Mouse (Mus musculus): ENCODE measurements around the gene Hoxa2.

Hoxa2 gene

DNA sequence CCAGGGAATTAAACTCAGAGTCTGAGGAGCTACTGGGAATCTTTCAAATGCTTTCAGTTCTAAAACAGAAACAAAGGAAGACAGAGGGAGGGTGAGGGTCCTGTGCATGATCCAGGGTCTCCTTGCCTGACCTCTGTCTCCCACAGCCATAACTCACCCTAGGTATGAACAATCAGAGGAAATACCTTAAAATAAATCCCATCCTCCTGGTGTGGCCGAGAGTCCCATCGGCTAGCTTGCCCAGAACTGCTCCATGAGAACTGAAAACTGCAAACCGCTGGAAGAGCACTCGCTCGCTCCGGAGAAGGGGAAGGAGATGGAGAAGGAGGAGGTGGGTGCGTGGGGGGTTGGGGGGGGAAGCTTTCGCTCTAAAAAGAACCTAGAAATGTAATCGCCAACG, 15.1 kb upstream of the Hoxa2 start:
- no peak for DNase-seq (ENCODE audit: low spot score)

DNA sequence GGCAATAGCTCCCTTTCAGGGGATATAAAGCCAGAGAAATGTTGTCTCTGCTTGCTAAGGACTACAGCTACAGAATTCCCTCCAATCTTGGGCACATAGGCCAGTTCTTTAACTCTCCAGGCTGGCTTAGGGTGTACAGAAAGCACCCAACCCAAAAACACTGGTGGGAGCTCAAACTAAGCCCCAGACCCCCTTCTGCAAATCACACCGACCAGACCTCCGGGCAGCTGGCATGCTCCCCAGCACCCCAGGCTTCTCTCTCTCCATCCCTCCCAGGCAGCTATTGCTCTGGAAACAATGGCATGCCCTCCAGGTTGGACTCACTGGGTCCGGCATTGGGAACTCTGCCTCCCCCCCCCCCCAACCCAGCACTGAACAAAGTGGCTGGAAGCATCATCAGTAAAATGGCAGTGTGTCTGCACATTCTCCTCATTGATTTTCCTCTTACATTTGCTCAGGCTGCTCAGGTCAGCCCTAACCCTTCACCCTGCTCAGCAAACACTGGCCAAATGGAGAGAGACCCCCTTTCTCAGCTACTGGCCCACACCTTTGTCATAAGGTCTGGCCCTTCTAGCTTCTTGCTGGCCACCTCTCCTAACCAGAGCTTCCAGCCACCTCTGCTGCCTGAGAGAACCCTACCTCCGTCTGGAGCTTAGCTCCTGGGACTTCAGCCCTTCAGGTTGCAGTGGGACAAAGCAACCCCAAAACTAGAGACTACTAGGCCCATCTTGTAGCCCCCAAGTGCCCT, 14.5 kb upstream of the Hoxa2 start:
- DNase-seq (ENCODE audit: low spot score), result no peak

- DNase-seq (ENCODE audit: low spot score), result no peak
Observed at GRCm38 (mm10) chr6:52177806-52178205, 13.2 kb upstream of the Hoxa2 start.

- DNase-seq (ENCODE audit: low spot score), result peak; percentile 41
Observed at GRCm38 (mm10) chr6:52177061-52177735, 12.6 kb upstream of the Hoxa2 start, which contains the start of gene 5730596B20Rik. TSS of gene 5730596B20Rik (plus strand) at chr6:52177498.

DNA sequence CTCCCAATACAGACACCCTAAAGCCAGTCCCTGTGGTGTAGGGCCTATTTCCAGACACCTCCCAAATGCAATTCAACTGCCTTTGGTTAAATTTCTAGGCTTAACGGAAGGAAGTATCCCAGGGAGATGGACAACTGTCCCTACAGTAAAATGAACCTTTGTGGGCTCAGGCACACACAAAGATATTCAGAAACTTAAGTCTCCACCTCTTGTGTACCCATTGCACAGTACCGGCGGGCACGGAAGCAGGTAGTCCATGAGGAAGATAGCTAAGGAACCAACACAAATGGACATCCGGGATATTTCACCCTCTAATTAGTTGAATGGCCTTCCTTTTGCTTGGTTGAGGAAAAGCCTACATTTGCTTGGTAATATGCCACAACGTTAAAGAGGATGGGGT, 11.8 kb upstream of the Hoxa2 start:
- no peak for DNase-seq (ENCODE audit: low spot score)

DNA sequence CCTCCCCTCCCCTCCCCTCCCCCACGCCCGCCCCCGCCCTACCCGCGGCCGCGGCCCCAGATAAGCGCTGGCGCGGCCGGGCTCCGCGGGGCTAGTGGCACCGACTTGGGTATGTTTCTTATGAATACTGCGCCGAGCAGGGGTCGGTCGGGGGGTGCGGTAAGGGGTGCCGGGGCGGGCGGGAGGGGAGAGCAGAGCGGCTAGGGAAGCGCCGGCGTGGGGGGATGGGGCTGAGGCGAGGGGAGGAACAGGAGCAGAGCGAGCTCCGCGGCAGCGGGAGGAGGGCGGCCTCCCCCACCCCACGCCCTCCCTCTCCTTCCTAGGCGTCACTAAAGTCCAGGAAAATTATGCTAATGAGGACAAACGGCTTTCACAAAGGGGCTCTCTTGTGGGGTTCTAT, 11.2 kb upstream of the Hoxa2 start:
- DNase-seq (ENCODE audit: low spot score), result peak; percentile 60

- DNase-seq (ENCODE audit: low spot score), result peak; percentile 47
Observed at GRCm38 (mm10) chr6:52174968-52175751, 10.5 kb upstream of the Hoxa2 start.

- no peak for DNase-seq (ENCODE audit: low spot score)
Observed at GRCm38 (mm10) chr6:52173648-52174047, 9.0 kb upstream of the Hoxa2 start.

DNA sequence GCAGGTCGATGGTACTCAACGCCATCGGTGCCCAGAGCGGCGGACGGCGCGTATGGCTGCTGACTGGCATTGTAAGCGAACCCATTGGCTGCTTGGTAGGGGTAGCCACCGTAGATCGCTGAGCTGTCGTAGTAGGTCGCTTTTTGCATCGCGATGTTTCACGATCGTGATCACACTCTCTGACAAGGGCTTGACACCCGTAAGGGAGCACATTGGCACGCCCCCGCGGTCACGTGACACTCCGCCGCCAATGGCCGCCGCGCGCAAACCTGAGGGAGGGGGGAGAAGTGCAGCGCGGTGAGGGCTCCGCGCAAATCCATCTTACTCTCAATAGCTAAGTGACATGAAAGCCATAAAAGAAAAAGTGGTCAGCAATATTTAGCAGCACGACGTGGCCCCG, 7.9 kb upstream of the Hoxa2 start:
- peak; percentile 82 for DNase-seq (ENCODE audit: low spot score)

DNA sequence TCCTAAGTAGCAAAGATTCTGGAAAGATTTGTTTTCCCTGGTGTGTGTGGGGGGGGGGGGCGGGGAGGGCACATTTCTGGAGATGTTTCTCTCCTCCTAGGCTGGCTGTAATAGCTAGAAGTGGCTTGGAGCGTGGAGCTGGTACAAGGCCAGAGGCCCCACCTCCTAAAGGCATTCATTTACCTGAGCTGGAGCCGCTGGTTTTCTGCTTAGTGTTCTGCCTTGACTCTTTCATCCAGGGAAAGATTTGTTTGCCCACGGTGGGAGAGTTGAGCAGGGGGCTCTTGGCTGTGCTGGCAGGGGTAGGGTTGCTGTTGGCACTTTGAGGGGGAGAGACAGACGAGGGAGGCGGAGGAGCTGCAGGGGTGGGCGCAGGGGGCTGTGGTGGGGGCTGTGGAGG, 7.3 kb upstream of the Hoxa2 start:
- DNase-seq (ENCODE audit: low spot score), result no peak

- no peak for DNase-seq (ENCODE audit: low spot score)
Observed at GRCm38 (mm10) chr6:52171331-52171730, 6.7 kb upstream of the Hoxa2 start.

DNA sequence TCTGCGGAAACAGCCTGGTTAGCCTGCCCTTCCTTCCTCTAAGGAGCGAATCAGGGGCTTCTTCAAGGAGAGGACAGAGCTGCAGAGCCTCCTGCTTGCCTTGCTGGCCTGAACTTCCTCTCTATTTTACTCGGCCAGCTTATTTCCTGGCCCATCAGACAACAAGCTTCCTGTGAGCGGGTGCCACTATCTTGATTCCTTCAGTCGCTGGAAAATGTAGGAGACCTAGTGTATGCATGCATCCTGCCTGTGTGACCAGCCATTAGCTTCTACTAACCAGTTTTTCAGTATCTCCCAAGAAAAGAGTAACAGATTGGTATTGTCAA, 6.2 kb upstream of the Hoxa2 start:
- no peak for DNase-seq (ENCODE audit: low spot score)

DNA sequence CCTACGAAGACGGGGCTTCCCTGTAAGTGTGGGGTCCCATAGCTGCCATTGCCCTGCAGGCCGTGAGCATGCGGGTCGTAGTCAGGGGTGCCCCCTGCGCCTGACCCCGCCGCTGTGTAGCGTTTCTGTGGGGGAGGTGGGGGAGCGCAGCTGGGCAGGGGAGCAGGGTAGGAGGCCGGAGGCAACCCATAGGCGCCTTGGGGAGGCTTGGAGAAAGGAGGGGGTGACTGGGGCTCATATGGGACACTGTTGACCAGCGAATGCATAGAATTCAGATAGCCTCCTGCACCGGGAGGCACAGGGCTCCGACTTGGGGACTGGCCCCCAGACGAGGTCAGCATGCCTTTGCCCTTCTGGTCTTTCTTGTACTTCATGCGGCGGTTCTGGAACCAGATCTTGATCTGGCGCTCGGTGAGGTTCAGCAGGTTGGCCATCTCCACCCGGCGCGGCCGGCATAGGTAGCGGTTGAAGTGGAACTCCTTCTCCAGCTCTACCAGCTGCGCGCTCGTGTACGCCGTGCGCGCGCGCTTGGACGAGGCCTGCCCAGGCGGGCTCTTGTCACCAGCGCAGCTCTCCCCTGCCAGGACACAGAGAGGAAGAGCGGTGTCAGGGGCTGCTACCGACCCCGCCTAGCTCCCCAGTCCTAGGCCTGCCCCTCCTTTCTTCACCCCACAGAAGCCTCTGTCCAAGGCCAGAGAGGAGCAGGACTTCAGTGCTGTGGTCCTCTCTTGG, 5.7 kb upstream of the Hoxa2 start:
- DNase-seq (ENCODE audit: low spot score), result no peak

GRCm38 (mm10) chr6:52169499-52170165, 5.0 kb upstream of the Hoxa2 start:
- no peak for DNase-seq (ENCODE audit: low spot score)

DNA sequence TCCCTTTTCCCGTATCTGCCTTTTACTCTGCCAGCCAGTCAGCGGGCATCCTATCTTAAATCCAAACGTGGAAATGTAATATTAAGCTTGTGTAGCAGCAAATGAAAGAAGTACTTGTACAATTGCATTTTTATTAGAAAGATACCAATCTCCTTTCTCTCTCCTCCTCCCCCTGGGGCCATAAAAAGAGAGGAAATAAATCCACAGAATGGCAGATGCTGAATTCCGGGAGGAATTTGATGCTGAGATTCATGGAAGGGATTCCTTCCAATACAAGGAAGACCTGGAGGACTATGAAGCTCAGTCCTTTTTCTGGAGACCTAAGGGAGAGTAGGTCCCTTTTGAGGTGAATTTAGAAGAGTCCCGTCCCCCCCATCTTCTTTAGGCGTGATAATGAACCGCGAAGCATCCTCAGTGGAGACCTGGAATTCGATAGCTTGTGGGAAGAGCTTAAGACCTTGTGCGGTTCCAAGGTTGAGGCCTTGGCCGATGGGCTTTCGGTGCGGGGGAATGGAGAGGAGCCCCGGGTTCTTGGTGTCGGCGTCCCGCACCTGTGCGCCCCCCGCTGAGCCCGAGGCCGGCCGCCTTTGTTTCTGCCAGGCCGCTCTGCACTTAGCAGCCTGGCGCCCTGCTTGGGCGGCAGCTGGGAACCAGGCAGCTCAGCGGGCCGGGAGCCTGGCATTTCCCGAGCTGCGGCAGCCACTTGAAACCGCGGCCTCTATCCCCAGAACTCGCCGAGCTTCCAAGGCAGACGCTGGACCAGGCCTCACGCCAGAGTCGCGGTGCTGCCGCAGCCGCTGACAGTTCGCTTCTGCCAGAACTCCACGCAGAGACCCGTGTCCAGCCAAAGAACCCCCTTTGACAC, 3.8 kb upstream of the Hoxa2 start:
- no peak for DNase-seq (ENCODE audit: low spot score)

DNA sequence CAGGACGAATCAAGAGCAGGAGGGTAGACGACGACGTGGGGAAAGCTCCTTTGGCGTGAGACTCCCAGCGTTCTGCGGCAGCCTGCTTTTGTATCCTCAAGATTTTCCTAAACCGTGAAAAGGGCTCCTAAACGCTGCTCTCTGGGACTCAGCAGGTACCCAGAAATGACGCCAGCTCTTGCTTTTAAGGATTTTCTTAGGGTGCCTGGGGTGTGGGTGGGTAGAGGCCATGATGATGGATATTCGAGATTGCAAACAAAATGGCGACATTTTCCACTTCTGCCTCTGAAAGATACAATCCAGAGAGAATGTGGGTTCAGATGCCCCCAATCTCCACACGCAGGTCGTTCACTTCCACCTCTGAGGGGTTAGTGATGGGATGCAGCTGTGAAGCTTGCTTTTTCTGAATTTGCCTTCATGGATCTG, 3.1 kb upstream of the Hoxa2 start:
- DNase-seq (ENCODE audit: low spot score), result no peak

GRCm38 (mm10) chr6:52167176-52167575, 2.5 kb upstream of the Hoxa2 start:
- no peak for DNase-seq (ENCODE audit: low spot score)

DNA sequence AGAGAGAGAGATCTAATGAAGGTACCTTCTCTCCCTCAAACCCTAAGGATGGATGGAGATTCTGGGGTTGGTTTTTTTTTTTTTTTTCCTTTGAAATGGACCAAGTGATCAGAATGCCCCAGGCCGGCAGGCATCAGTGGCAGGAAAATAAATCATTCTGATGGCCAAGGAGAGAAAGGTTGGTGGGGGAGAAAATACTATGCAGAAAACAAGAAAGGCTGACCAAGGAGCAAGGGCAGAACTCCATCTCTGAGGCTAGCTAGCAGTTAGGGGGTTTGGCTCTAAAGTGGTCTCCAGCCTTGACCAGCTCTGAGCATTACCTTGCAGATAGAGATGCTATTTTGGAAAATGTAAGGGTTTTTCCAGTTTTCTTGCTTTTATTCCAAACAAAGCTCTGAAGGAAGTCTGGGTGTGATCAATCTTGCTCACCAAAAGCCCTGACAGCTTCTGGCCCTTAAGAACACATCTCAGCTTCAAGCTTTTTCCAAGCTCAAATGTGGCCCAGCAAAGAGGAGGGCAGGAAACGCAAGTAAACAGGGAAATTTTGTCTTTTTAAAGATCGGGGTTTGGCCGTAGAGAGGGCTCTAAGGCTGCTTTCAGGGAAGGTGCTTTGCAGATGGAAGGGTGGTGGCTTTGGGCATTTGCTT, 1.9 kb upstream of the Hoxa2 start:
- DNase-seq (ENCODE audit: low spot score), result no peak

DNA sequence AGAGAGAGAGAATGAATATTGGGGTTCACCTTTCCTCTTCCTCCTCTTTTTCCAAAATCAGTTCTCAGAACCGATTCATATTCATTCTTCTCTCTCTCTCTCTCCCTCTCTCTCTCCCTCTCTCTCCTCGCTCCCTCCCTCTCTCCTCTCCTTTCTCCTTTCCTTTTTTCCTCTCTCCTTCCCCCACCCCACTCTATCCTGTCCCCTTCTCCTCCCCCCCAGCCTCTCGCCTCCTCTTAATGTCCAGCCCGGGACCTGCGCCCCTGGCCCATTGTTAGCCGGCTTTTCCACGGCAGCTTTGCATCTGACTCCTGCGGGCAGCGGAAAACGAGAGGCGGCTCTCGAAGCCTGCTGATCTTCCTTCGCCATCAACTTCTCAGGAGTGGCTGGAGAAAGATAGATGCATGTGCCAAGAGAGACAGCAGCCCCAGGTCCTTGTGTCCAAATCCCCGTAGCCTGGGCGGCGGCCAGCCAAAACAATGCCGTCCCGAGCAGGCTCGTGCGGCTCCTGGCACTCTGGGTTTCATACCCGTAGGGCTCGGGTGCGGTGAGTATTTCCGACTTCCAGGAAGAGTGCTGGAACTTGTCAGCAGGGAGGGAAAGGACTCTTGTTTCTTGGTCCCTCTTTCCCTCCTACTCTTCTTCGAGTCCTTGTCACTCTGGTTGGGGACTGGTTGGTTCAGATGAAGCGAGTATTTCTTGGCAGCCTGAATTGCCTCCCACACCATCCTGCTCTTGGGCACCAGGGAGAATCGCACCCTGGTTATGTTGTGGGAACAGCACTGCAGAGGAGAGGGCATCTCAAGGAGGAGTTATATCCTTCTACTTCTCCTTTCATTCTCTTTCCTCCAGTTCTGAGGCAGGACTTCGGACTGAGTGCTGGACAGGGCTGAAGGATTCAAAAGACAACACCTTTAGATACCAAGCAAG, 1.1 kb upstream of the Hoxa2 start:
- no peak for DNase-seq (ENCODE audit: low spot score)
